Mouse (Mus musculus): ENCODE measurements at regions not wholly inside any gene's neighbourhood (a gene's known extent, or its start where the extent isn't known, plus 50 kb on each side); places are given as distances from the start of the nearest gene placed in this dataset.

DNA sequence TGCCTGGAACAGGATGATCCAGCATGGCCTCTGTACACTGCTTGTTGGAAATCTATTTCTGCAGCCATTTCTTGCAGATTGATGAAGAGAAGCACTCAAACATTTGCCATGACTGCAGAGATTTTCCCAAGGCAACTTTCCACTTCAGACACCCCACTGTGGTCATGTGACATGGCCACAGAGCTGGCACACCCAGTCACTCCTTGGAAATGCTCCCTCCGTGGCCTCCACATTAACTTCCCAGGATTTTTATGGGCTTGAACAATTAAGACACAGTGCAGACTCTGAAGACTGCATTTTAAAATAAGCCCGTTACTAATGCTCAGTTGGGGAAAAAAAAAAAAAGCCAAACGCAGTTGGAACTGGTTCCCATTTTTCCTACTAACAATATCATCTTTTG lies 80.2 kb upstream of the Sptlc3 start:
- DNase-seq: no peak

GRCm38 (mm10) chr2:139417506-139417905 lies 76.2 kb upstream of the Sptlc3 start:
- DNase-seq: no peak

DNA sequence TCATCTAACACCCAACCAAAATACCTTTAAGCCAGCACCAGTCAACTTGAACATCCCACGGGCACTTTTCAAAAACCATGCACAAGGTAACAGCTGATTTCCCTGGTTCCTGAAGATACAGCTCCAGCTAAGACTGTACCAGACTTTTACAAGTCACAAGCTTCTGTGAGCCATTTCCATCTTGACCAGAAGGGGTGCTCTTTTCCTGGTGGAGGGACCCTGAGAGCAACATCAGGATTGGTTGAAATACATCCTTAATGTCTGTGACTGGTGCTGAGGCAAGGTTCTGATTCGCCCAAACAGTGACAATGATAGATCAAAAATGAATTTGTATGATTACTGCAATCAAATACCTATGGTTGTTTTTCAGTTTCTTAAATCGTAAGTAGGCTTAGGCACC lies 71.0 kb upstream of the Sptlc3 start:
- no peak for DNase-seq

- DNase-seq: no peak
These were observed 70.3 kb upstream of the Sptlc3 start for GRCm38 (mm10) chr2:139423413-139423812.

Data from kidney, postnatal 10 days (tissue).